Mouse (Mus musculus): Measurements from ENCODE around the gene Pgs1.

DNA sequence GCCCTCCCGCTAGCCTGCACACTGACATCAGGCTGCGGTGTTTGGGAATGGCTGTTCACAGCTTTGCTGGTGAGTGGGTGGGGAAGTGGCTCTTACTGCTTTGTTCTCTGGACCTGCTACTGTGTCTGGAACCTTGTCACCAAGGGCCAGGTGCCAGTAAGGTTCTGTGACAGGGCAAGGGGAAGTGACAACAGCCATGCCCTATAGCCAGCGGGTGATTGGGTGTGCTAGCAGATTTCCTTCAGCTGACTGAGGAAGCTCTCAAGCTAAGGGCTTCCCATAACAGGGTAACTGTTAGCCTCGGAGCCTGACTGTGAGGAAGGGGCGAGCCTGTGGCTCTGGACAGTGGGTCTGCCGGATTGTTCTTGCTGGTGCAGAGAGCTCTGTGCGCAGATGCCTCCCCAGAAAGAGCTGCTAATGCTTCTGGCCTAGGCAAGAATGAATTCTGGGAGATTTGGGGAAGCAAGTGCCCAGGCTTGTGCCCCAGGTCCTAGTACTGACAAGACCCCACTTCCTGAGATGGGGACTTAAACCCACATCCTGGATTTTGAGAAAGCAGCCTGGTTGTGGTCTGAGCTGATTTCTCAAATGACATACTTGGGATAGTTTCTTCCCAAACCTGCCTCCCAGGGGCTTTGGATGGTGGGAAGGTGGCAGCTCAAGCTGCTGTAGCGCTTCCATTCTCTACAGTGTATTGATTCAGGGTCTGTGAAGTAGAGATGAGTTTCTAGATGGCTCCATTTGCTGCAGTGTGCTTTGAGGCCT, 29.5 kb downstream of the Pgs1 start:
- TF ChIP-seq CTCF (conservative IDR thresholded peaks at IDR 0.05 in 1 of 2, IDR thresholded peaks at IDR 0.05 in 1 of 2; ENCODE audit: low read depth in 2 of 2, low read length in 2 of 2) (no peak), POLR2A (IDR thresholded peaks at IDR 0.05; ENCODE audit: low read depth, low read length) (no peak)
